Mouse (Mus musculus): ENCODE measurements around the gene Bckdk. TPM values are rescaled to one million over a fixed set of nuclear protein-coding genes. Genes with fewer than 3 reads are reported as not detected.

Bckdk gene
- polyA plus RNA-seq, 1 experiment = 202 TPM

Other genes with a start within 250 kb of the Bckdk start
- 15.7 and 17.4 TPM in 2 replicates for gene Bcl7c, start 195.1 kb upstream of the Bckdk start, polyA plus RNA-seq (2012; ENCODE audit: insufficient read depth, insufficient read length, missing spikeins)
- 7.3 and 10.5 TPM in 2 replicates for gene Ctf1, start 191.3 kb upstream of the Bckdk start, polyA plus RNA-seq (2012; ENCODE audit: insufficient read depth, insufficient read length, missing spikeins)
- gene Ctf2, start 171.9 kb upstream of the Bckdk start, polyA plus RNA-seq (2012; ENCODE audit: insufficient read depth, insufficient read length, missing spikeins) = not detected in 2 replicates
- gene Fbxl19, start 159.5 kb upstream of the Bckdk start, polyA plus RNA-seq (2012; ENCODE audit: insufficient read depth, insufficient read length, missing spikeins) = 2.7 and 3.2 TPM in 2 replicates
- 16.8 and 23.1 TPM in 2 replicates for gene Orai3, start 134.3 kb upstream of the Bckdk start, polyA plus RNA-seq (2012; ENCODE audit: insufficient read depth, insufficient read length, missing spikeins)
- gene Setd1a, start 127.4 kb upstream of the Bckdk start, polyA plus RNA-seq (2012; ENCODE audit: insufficient read depth, insufficient read length, missing spikeins) = 11.7 and 13.6 TPM in 2 replicates
- gene Gm49388, start 118.5 kb upstream of the Bckdk start, polyA plus RNA-seq (2012; ENCODE audit: insufficient read depth, insufficient read length, missing spikeins) = 0.54 TPM in 1 of 2 replicates, not detected in the other
- gene Hsd3b7, start 103.5 kb upstream of the Bckdk start, polyA plus RNA-seq (2012; ENCODE audit: insufficient read depth, insufficient read length, missing spikeins) = 39.6 and 47.1 TPM in 2 replicates
- 89.1 and 91.8 TPM in 2 replicates for gene Stx4a, start 79.8 kb upstream of the Bckdk start, polyA plus RNA-seq (2012; ENCODE audit: insufficient read depth, insufficient read length, missing spikeins)
- gene Stx1b, start 79.5 kb upstream of the Bckdk start, polyA plus RNA-seq (2012; ENCODE audit: insufficient read depth, insufficient read length, missing spikeins) = 4.8 and 8.4 TPM in 2 replicates
- gene Zfp646, start 27.9 kb upstream of the Bckdk start, polyA plus RNA-seq (2012; ENCODE audit: insufficient read depth, insufficient read length, missing spikeins) = 6.3 and 6.8 TPM in 2 replicates
- 1.4 TPM in 2 replicates for gene Zfp668, start 27.3 kb upstream of the Bckdk start, polyA plus RNA-seq (2012; ENCODE audit: insufficient read depth, insufficient read length, missing spikeins)
- 0.67 and 1.1 TPM in 2 replicates for gene Prss53, start 13.1 kb upstream of the Bckdk start, polyA plus RNA-seq (2012; ENCODE audit: insufficient read depth, insufficient read length, missing spikeins)
- not detected in 2 replicates for gene Gm21974, start 8.6 kb upstream of the Bckdk start, polyA plus RNA-seq (2012; ENCODE audit: insufficient read depth, insufficient read length, missing spikeins)
- 72.3 and 86.0 TPM in 2 replicates for gene Vkorc1, start 8.5 kb upstream of the Bckdk start, polyA plus RNA-seq (2012; ENCODE audit: insufficient read depth, insufficient read length, missing spikeins)
- 17.9 and 21.4 TPM in 2 replicates for gene Kat8, start 8.4 kb downstream of the Bckdk start, polyA plus RNA-seq (2012; ENCODE audit: insufficient read depth, insufficient read length, missing spikeins)
- 0.79 TPM in 1 of 2 replicates, not detected in the other for gene Prss8, start 26.0 kb downstream of the Bckdk start, polyA plus RNA-seq (2012; ENCODE audit: insufficient read depth, insufficient read length, missing spikeins)
- gene Prss36, start 42.6 kb downstream of the Bckdk start, polyA plus RNA-seq (2012; ENCODE audit: insufficient read depth, insufficient read length, missing spikeins) = 20.2 and 23.7 TPM in 2 replicates
- gene Fus, start 63.4 kb downstream of the Bckdk start, polyA plus RNA-seq (2012; ENCODE audit: insufficient read depth, insufficient read length, missing spikeins) = 250 and 260 TPM in 2 replicates
- 0.79 and 3.6 TPM in 2 replicates for gene Pycard, start 89.8 kb downstream of the Bckdk start, polyA plus RNA-seq (2012; ENCODE audit: insufficient read depth, insufficient read length, missing spikeins)
- gene Trim72, start 99.9 kb downstream of the Bckdk start, polyA plus RNA-seq (2012; ENCODE audit: insufficient read depth, insufficient read length, missing spikeins) = 0.48 and 2.6 TPM in 2 replicates
- gene Itgam, start 158.6 kb downstream of the Bckdk start, polyA plus RNA-seq (2012; ENCODE audit: insufficient read depth, insufficient read length, missing spikeins) = 4.6 and 6.0 TPM in 2 replicates
- not detected in 2 replicates for gene Gm49368, start 158.6 kb downstream of the Bckdk start, polyA plus RNA-seq (2012; ENCODE audit: insufficient read depth, insufficient read length, missing spikeins)
- gene Itgax, start 225.5 kb downstream of the Bckdk start, polyA plus RNA-seq (2012; ENCODE audit: insufficient read depth, insufficient read length, missing spikeins) = 0.75 TPM in 1 of 2 replicates, not detected in the other